Mouse (Mus musculus) adrenal gland (tissue): Measurements from ENCODE around the gene Mrpl42.

Experiments used
- intact Hi-C: fragments of 180-260 bp; cut with DNase I; formaldehyde crosslinking; loops from one replicate; pipeline ENCODE4 v1.15.1; 2025

Gene Mrpl42

GRCm38 (mm10) chr10:95517656-95518055, 15.9 kb upstream of the Mrpl42 start:
- intact Hi-C loops, result no loop called here

DNA sequence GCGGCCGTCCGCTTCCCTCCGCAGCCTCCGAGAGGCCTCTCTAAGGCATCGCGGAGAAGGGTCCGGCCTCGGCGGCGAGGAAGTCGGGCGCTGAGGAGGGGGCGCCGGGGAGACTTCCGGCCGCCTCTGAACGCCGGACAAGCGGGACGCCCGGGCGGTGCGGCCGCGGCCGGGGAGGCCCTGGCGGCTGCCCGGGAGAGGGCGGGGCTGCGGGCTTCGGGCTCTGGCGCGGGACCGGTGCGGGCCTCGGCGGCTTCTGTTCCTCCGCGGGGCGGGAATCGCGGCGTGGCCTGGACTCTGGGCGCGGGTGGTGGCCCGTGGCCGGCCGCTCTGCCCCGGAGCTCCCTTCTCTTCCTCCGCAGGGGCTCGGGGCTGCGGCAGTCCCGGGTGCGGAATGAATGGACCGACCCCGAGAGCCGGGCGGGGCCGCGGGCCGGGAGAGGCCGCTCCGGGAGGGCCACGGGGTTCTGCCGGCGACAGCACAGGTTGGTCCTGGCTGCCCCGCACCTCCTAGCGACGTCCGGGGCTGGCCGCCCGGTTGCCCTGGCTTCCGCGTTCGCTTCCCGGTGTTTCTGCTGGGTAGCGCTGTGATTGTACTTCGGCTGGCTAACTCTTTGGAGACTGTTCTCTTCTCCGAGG, 13.7 kb upstream of the Mrpl42 start:
- intact Hi-C loops, result no loop called here

DNA sequence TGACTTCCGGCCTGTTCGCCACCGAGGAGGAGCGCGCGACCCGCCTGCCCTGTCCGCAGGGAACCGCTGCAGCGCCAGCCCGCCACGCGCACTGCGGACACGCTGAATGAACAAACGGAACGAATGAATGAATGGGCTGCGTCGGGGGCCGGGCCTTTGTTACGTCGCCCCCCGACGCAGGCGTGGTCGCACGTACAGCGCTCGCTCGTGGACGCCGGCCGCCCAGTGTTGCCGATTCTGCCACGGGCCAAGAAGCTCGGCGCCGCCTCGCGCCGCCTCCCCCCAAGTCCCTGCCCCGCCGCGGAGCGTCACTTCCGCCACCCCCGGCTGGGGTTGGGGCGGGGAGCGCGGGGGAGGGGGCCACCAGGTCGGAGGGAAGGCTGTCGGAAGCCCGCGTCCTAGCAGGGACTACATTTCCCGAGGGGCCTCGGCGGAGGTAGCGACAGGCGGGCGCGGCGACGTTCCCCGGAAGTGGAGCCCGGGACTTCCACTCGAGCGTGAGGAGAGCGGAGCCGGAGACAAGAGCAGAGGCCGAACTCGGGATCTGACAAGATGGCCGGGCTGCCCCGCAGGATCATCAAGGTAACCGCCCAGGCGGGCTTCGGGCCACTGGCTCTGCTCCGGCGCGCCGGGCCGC, 13.0 kb upstream of the Mrpl42 start, which contains the start of gene Ube2n:
Ube2n (plus strand) TSS at position 490 of the 637 bp plus-strand sequence.
- intact Hi-C loops, result no loop called here

- intact Hi-C loops, result no loop called here
Measured at GRCm38 (mm10) chr10:95513768-95514556, 12.2 kb upstream of the Mrpl42 start.

GRCm38 (mm10) chr10:95512635-95513034, 10.9 kb upstream of the Mrpl42 start:
- intact Hi-C loops, result no loop called here

DNA sequence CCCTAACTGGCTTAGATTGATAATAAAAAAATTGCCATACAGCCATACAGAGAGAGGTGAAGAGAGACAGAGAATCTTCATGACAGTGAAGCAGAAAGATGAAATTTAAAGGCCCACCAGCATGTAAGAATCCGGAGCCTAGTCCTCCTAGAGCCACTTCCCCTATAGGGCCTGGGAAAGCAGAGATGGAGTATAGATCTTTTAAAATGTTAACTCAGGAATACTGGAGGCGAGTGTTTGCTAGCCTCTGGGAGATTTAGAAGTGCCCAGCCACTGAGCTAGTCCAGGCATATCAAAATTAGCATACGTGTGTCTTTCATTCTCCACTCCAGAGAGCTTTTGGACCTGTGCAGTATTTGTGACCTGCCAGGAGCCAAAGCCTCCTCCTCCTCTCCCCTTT, 7.5 kb upstream of the Mrpl42 start:
- intact Hi-C loops, result no loop called here

DNA sequence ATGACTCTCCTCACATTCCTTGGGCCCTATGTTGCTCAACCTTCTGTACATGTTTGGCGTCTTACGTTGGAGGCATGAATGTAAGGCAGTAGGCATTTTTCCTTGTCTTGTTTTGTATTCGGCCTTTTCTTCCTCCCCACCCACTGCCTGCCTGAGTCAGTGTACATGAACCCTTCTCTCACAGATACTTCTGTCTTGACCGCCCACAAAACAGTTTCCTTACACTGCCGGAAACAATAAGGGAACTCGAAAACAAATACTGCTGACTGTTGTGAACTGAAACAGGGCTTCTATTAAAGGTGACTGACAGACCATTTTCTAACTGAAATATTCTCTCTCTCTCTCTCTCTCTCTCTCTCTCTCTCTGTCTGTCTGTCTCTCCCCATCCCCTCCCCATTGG, 7.1 kb upstream of the Mrpl42 start:
- intact Hi-C loops, result no loop called here

GRCm38 (mm10) chr10:95508126-95508525, 6.4 kb upstream of the Mrpl42 start:
- intact Hi-C loops, result no loop called here

- intact Hi-C loops, result no loop called here
Measured at GRCm38 (mm10) chr10:95504341-95504740, 2.6 kb upstream of the Mrpl42 start.

DNA sequence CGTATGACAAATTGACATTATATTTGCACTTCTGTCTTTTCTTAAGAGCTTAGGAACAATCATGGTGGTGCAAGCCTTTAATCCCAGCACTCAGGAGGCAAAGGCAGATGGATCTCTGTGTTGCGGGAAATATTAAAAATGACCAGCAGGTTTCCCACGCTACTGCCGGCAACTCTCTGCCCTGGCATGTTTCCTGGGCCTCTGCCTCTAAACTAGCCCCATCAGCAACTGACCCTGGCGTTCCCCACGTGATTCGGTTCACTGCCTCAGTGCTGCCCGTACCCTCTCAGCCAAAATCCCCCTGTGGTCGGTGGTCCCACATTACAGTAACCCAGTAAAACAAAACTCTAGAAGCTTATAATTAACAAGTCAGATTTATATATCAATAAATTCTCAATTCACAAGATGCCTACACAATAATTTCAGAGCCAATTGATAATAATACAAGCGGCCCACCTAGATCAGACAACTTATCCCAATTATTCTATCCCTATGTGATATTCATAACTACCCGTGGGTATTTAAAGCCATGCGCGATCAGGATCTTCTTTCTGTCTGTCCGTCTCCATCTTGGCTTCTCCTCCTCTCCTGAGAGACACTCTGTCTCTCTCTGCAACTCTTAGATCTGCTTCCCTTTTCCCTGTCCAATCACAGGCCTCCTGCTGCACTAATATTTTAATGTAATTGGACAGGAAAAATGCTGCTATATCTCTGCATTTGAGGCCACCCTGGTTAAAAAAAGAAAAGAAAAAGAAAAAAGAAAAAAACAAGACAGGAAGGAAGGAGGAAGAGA, 1.9 kb upstream of the Mrpl42 start:
- intact Hi-C loops, result no loop called here

DNA sequence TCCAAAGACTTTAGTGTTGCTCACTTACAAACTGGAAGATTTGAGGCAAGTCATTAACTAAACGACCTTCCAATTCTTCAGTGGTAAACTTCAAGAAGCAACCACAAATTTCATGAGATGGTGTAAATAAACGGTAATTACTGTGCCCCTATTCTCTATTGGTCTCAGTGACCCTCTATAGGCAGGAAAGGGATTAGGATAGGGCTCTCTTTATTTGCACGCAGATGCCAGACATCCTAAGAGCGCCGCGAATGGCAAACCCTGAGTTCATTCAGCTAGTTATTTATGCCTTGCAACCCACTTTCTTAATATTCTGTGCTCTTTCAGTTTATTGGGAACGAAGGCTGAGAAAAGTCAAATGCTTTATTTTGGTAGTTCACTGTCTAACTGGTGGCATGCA, 707 bp downstream of the Mrpl42 start:
- intact Hi-C loops, result no loop called here

GRCm38 (mm10) chr10:95494268-95494667, 7.5 kb downstream of the Mrpl42 start:
- intact Hi-C loops, result no loop called here

DNA sequence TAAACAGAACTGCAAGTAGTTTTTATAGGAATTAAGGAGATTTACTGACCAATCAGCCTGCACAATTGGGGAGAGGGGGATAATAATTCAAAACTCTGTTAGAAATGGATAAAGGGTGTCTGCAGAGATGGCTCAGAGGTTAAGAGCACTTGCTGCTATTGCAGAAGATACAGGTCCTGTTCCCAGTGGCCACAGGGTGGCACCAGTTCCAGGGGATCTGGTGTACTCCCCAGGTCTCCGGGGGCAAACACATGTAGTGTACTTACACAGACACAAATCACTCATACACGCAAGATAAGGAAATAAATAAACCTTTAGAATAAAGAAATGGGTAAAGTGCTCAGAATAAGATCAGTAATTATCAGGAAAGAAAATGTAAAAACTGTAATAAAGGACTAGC, 12.1 kb downstream of the Mrpl42 start:
- intact Hi-C loops, result loop anchor here (5.0 to 10.0 kb wide), 2 partner anchors 403 to 875 kb away; no protein-coding TSS in a partner anchor

DNA sequence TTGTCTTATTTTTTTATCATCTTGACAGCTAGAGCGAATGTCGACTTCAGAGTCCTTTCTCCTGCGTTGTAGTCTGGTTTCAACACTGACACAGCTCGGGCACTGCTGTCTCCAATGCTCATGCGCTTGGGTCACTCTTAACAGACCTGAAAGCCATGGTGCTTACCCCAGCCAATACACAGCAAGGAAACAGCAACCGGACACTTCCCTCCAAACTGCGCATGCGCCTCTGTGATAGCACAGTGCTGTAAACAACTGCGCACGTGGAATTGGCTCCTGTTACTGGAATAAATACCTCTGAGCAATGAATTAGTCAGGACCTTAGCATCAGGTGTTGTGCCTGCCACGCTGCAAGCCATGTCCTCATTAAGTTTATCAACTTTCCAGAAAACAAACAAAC, 24.2 kb downstream of the Mrpl42 start:
- intact Hi-C loops, result loop anchor here (5.0 kb wide), 2 partner anchors 375 to 390 kb away; no protein-coding TSS in a partner anchor

- intact Hi-C loops, result loop anchor here (1.0 to 5.0 kb wide), 4 partner anchors 57 to 485 kb away; no protein-coding TSS in a partner anchor
Measured at GRCm38 (mm10) chr10:95475923-95476322, 25.8 kb downstream of the Mrpl42 start.

DNA sequence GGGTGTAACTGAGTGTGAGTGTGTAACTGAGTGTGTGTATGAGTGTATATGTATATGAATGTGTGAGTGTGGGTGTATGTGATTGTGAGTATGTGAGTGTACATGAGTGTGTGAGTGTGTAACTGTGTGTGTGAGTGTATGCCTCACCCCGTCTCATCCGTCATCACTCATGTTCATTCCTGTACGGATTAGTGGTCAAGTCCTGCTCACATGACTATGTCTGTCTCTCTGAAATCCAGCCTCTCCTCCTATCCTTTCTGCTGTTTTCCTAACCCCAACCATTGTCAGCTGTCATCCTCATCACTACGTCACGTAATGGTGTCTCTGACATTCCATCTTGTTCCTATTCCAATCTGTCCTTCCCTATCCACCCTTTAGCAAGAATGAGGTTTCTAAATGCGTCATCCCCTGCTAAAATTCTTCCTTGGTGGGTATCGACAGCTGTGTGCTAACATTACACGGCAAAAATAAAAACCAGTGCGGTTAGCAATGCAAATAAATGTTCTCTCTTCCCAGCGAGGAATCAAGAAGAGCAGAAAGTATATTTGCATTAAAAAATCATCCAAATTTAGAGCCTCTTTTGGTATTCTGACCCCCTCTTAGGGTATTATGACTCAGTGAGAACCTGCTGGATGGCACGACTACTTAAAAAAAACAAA, 29.7 kb downstream of the Mrpl42 start:
- intact Hi-C loops, result no loop called here

DNA sequence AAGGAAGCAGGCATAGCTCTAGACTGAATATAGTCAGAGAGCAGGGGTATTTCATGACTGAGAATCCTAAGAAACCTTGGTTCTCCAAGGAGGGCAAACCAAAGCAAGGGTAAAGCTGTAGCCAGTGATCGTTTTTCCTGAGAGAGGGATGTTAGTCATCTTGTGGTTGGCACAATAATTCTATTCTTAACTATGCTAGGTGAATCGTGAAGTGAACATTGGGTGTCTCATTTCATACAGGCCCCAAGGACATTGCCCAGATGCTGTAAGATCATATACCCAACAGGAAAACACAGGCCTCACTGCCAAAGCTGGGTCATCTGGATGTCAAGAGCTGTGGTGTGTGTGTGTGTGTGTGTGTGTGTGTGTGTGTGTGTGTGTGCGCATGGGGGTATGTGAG, 30.6 kb downstream of the Mrpl42 start:
- intact Hi-C loops, result no loop called here

GRCm38 (mm10) chr10:95468894-95469293, 32.8 kb downstream of the Mrpl42 start:
- intact Hi-C loops, result no loop called here

- intact Hi-C loops, result no loop called here
Measured at GRCm38 (mm10) chr10:95465485-95465896, 36.2 kb downstream of the Mrpl42 start.

GRCm38 (mm10) chr10:95464527-95464926, 37.2 kb downstream of the Mrpl42 start:
- intact Hi-C loops, result no loop called here

DNA sequence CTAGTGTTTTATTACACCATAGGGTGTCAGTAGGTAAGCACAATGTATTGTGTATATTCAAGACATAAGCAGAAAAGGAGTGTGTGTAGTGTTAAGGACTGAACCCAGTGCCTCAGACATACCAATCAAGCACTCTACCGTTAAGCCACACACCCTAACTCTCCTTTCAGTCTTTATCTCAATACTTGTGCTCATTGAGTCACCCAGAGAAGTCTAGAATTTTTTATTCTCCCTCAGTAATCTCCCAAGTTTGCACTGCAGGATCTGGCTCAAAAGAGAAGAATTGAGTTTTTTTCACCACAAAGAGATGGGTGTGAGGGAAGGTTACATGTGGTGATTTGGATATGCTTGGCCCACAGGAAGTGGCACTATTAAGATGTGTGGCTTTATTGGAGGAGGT, 39.5 kb downstream of the Mrpl42 start:
- intact Hi-C loops, result no loop called here
